In the genomic region with DNA sequence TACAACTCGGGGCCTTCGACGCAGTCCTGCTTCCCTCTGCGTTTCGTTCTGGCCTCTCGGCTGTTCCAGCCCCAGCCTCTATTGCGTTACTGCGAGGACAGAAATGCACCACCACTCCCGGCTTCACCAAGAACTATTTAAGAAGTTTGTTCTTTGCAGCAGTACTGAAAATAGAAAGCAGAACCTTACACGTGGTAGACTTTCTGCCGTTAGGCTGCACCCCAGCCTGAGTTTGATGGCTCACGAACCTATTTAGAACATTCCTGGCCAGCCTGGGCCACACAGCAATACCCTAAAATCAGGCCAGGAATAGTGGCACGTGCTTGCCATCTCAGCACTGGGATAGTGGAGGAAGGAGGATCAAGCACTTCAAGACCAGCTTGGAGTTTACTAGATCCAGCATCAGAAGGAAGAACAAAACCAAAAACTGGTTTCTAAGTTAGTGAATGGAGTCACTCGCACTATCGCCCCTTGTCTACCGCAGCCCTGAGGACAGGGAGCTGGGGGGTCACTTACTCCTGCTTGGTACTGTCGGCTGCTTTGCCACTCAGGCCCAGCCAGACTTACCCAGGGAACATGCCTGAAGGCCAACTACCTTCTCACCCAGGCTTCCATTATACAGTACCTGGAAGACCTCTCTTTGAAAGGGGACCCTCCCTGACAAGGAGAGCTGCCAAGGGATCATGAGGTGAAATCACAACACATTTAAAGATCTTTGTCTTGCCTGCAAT, we compare ENCODE assay signal across 8 mouse cellular contexts. TPM values are rescaled to one million over a fixed set of nuclear protein-coding genes. Genes with fewer than 3 reads are reported as not detected.
DNase-seq lines count a peak whose midpoint lies in the region; ATAC-seq and TF ChIP-seq lines count a peak whose summit lies in the region.

No protein-coding gene starts in this region.

- ATAC-seq in inflammation-experienced regulatory T-cells, adult 6 months, result peak; percentile 1
- no peak for ATAC-seq in neural tube, embryonic 13.5 days (ENCODE audit: low read depth)

- DNase-seq in layer of hippocampus, adult 2 months (ENCODE audit: low spot score in 2 of 2), result no peak
- no peak for DNase-seq in layer of hippocampus, postnatal 10 days (ENCODE audit: low spot score in 2 of 2)
- no peak for DNase-seq in embryonic facial prominence, embryonic 10.5 days (ENCODE audit: low spot score)
- no peak for DNase-seq in layer of hippocampus, adult 9-11 months
- DNase-seq in cerebellum, adult 9-10 months, result no peak
- no peak for DNase-seq in layer of hippocampus, postnatal 25 days (ENCODE audit: extremely low spot score in 1 of 2, low spot score in 1 of 2)

- H3K27me3 ChIP-seq in embryonic facial prominence, embryonic 10.5 days (replicated peaks; ENCODE audit: low read depth, poor library complexity, severe bottlenecking), result no peaks in the 10 kb centered on the region
- no peaks in the 10 kb centered on the region for H3K27me3 ChIP-seq in neural tube, embryonic 13.5 days

- peak overlapping the region; percentile 76 for H3K9ac ChIP-seq in neural tube, embryonic 13.5 days

- H3K4me2 ChIP-seq in neural tube, embryonic 13.5 days, result peak overlapping the region; percentile 96

- H3K4me1 ChIP-seq in embryonic facial prominence, embryonic 10.5 days, result peaks cover 41% of the 10 kb centered on the region
- H3K4me1 ChIP-seq in neural tube, embryonic 13.5 days (replicated peaks), result peaks cover 48% of the 10 kb centered on the region

- WGBS in embryonic facial prominence, embryonic 10.5 days, result 15% methylated on average over 17 of the region's 17 CpGs
- 15% methylated on average over 17 of the region's 17 CpGs for WGBS in neural tube, embryonic 13.5 days

- H3K9me3 ChIP-seq in embryonic facial prominence, embryonic 10.5 days, result no peaks in the 10 kb centered on the region; the same call in 1 of the 2 replicates
- H3K9me3 ChIP-seq in neural tube, embryonic 13.5 days, result no peaks in the 10 kb centered on the region

- no peak for TF ChIP-seq CTCF in layer of hippocampus, adult 2 months (conservative IDR thresholded peaks at IDR 0.05)

- peak overlapping the region; percentile 97 for H3K27ac ChIP-seq in layer of hippocampus, adult 2 months
- peak overlapping the region; percentile 100 for H3K27ac ChIP-seq in embryonic facial prominence, embryonic 10.5 days (replicated peaks)
- peak overlapping the region; percentile 87 for H3K27ac ChIP-seq in neural tube, embryonic 13.5 days (replicated peaks)

- peak overlapping the region; percentile 64 for H3K4me3 ChIP-seq in layer of hippocampus, adult 2 months
- H3K4me3 ChIP-seq in embryonic facial prominence, embryonic 10.5 days, result peak overlapping the region; percentile 89
- H3K4me3 ChIP-seq in neural tube, embryonic 13.5 days, result peak overlapping the region; percentile 76

- H3K36me3 ChIP-seq in embryonic facial prominence, embryonic 10.5 days (replicated peaks), result peaks cover 74% of the 10 kb centered on the region
- peaks cover 46% of the 10 kb centered on the region for H3K36me3 ChIP-seq in neural tube, embryonic 13.5 days

RNA-seq across cellular contexts. Expression of a gene that starts 0.8 kb away (rescaled TPM):
- total RNA-seq in layer of hippocampus, adult 2 months (2021), result 100 to 1,000 TPM; 147 to 149 TPM
- 100 to 1,000 TPM; 119 to 129 TPM for total RNA-seq in layer of hippocampus, postnatal 10 days (2021)
- polyA plus RNA-seq in embryonic facial prominence, embryonic 10.5 days (2016; fragmentation: Nextera tagmentation; extraction: Ambion mirVana), result 371 and 377 TPM in 2 replicates
- polyA plus RNA-seq in inflammation-experienced regulatory T-cells, adult 6 months (2017; shearing (Covaris generic)), result 10 to 100 TPM; 19.2 to 30.4 (median 25.9) TPM
- 238 and 241 TPM in 2 replicates for polyA plus RNA-seq in neural tube, embryonic 13.5 days (2015; fragmentation: Nextera tagmentation; extraction: Ambion mirVana)
- 100 to 1,000 TPM; 138 to 159 TPM for total RNA-seq in layer of hippocampus, postnatal 25 days (2021)

RNA-seq across cellular contexts. Expression of a gene that starts 6.5 kb away (rescaled TPM):
- total RNA-seq in layer of hippocampus, adult 2 months (2021), result 100 to 1,000 TPM; 404 to 413 TPM
- 100 to 1,000 TPM; 503 to 527 TPM for total RNA-seq in layer of hippocampus, postnatal 10 days (2021)
- 615 and 629 TPM in 2 replicates for polyA plus RNA-seq in embryonic facial prominence, embryonic 10.5 days (2016; fragmentation: Nextera tagmentation; extraction: Ambion mirVana)
- polyA plus RNA-seq in inflammation-experienced regulatory T-cells, adult 6 months (2017; shearing (Covaris generic)), result 100 to 1,000 TPM; 289 to 335 (median 330) TPM
- 462 and 574 TPM in 2 replicates for polyA plus RNA-seq in neural tube, embryonic 13.5 days (2015; fragmentation: Nextera tagmentation; extraction: Ambion mirVana)
- total RNA-seq in layer of hippocampus, postnatal 25 days (2021), result 100 to 1,000 TPM; 520 to 551 TPM

RNA-seq across cellular contexts. Expression of a gene that starts 12.7 kb away (rescaled TPM):
- 10 to 100 TPM; 15.5 to 17.1 TPM for total RNA-seq in layer of hippocampus, adult 2 months (2021)
- total RNA-seq in layer of hippocampus, postnatal 10 days (2021), result 10 to 100 TPM; 33.6 to 36.6 TPM
- 6.4 and 7.1 TPM in 2 replicates for polyA plus RNA-seq in embryonic facial prominence, embryonic 10.5 days (2016; fragmentation: Nextera tagmentation; extraction: Ambion mirVana)
- polyA plus RNA-seq in inflammation-experienced regulatory T-cells, adult 6 months (2017; shearing (Covaris generic)), result 1 to 10 TPM in 1 of 3 experiments, under 1 TPM in 2; 0.79 to 1.3 (median 0.79) TPM
- polyA plus RNA-seq in neural tube, embryonic 13.5 days (2015; fragmentation: Nextera tagmentation; extraction: Ambion mirVana), result 15.6 and 16.7 TPM in 2 replicates
- 10 to 100 TPM; 18.9 to 19.3 TPM for total RNA-seq in layer of hippocampus, postnatal 25 days (2021)

RNA-seq across cellular contexts. Expression of a gene that starts 33.3 kb away (rescaled TPM):
- 10 to 100 TPM; 27.6 to 31.6 TPM for total RNA-seq in layer of hippocampus, adult 2 months (2021)
- 10 to 100 TPM; 36.1 to 42.9 TPM for total RNA-seq in layer of hippocampus, postnatal 10 days (2021)
- 225 and 235 TPM in 2 replicates for polyA plus RNA-seq in embryonic facial prominence, embryonic 10.5 days (2016; fragmentation: Nextera tagmentation; extraction: Ambion mirVana)
- 1 to 10 TPM; 6.7 to 8.2 (median 7.9) TPM for polyA plus RNA-seq in inflammation-experienced regulatory T-cells, adult 6 months (2017; shearing (Covaris generic))
- 62.1 and 70.4 TPM in 2 replicates for polyA plus RNA-seq in neural tube, embryonic 13.5 days (2015; fragmentation: Nextera tagmentation; extraction: Ambion mirVana)
- total RNA-seq in layer of hippocampus, postnatal 25 days (2021), result 10 to 100 TPM; 26.9 to 32.1 TPM

RNA-seq across cellular contexts. Expression of a gene that starts 43.9 kb away (rescaled TPM):
- total RNA-seq in layer of hippocampus, adult 2 months (2021), result 10 to 100 TPM; 33.4 to 36.6 TPM
- total RNA-seq in layer of hippocampus, postnatal 10 days (2021), result 1 to 10 TPM; 1.7 to 3.8 TPM
- polyA plus RNA-seq in embryonic facial prominence, embryonic 10.5 days (2016; fragmentation: Nextera tagmentation; extraction: Ambion mirVana), result 0.37 and 0.43 TPM in 2 replicates
- polyA plus RNA-seq in inflammation-experienced regulatory T-cells, adult 6 months (2017; shearing (Covaris generic)), result not detected
- 1.0 and 1.5 TPM in 2 replicates for polyA plus RNA-seq in neural tube, embryonic 13.5 days (2015; fragmentation: Nextera tagmentation; extraction: Ambion mirVana)
- total RNA-seq in layer of hippocampus, postnatal 25 days (2021), result 10 to 100 TPM; 14.6 to 16.9 TPM
